Mouse (Mus musculus) neural tube, embryonic 12.5 days (tissue): ENCODE measurements around the gene Fbxo3. TPM values are rescaled to one million over a fixed set of nuclear protein-coding genes. Genes with fewer than 3 reads are reported as not detected.
"Not testable (repeated sequence)": the region's sequence is repeated elsewhere in the genome, so short reads cannot be mapped to it uniquely, and the experiment has no call there.

Experiments
- ATAC-seq: fragments of 200-750 bp; cut with Nextera tagmentation; 2 replicates; pipeline ENCODE4 v1.8.0; 2017; ENCODE audit warnings: low read depth, mild to moderate bottlenecking, moderate TSS enrichment, moderate library complexity; ENCODE audit not compliant: low FRiP score
- H3K27ac ChIP-seq: fragments of 300-500 bp; sonication (generic); 2 replicates; pipeline ENCODE4 v1.5.1; 2016
- H3K27me3 ChIP-seq: fragments of 300-500 bp; sonication (generic); replicated peaks from 2 replicates; pipeline ENCODE4 v1.6.1; 2016; ENCODE audit warnings: mild to moderate bottlenecking
- H3K36me3 ChIP-seq: fragments of 300-500 bp; sonication (generic); 2 replicates; pipeline ENCODE4 v1.6.1; 2016; ENCODE audit warnings: mild to moderate bottlenecking
- H3K4me1 ChIP-seq: fragments of 300-500 bp; sonication (generic); 2 replicates; pipeline ENCODE4 v1.6.1; 2016
- H3K4me2 ChIP-seq: fragments of 300-500 bp; sonication (generic); replicated peaks from 2 replicates; pipeline ENCODE4 v1.6.1; 2016; ENCODE audit warnings: mild to moderate bottlenecking
- H3K4me3 ChIP-seq: fragments of 300-500 bp; sonication (generic); 2 replicates; pipeline ENCODE4 v1.5.1; 2016
- H3K9ac ChIP-seq: fragments of 300-500 bp; sonication (generic); 2 replicates; pipeline ENCODE4 v1.6.1; 2016; ENCODE audit warnings: mild to moderate bottlenecking
- H3K9me3 ChIP-seq: fragments of 300-500 bp; sonication (generic); 2 replicates; pipeline ENCODE4 v1.6.1; 2016; ENCODE audit warnings: mild to moderate bottlenecking
- WGBS: fragments of 180-500 bp; shearing (Covaris S2); methylation state at CpG from one replicate; pipeline ENCODE4 v1.1.7; 2016; 5-methylcytosine and 5-hydroxymethylcytosine counted together
- polyA plus RNA-seq: library from polyadenylated mRNA; unstranded; fragments of >200 nt; fragmentation: Nextera tagmentation; extraction: Ambion mirVana; gene quantifications from 2 replicates; pipeline ENCODE4 v1.2.1, GENCODE M21; 2016

The Fbxo3 gene
- polyA plus RNA-seq, result 53.7 and 57.6 TPM in 2 replicates

GRCm38 (mm10) chr2:104027458-104028138 lies at the start of gene Fbxo3:
Gene Fbxo3 (plus strand): TSS chr2:104027721.
- WGBS, result 1% methylated on average over 44 of the region's 44 CpGs
- H3K27ac ChIP-seq, result 0 out of 2 replicates have a peak within 1 kb of the TSS, but pooled peaks have one; percentile 18
- peak within 1 kb of the TSS; percentile 71 for H3K4me3 ChIP-seq

GRCm38 (mm10) chr2:103982250-103982649 lies 45.3 kb upstream of the Fbxo3 start:
- peak; percentile 78 for ATAC-seq
- H3K4me2 ChIP-seq, result no peak overlapping the region
- 12% methylated on average over 5 of the region's 5 CpGs for WGBS

More at GRCm38 (mm10) chr2:104027458-104028138, at the start of gene Fbxo3:
- ATAC-seq, result peak; percentile 97
- Histone ChIP-seq H3K9ac (peak within 1 kb of the TSS; percentile 84), H3K36me3 (peaks cover 5% of the 10 kb centered on the region; the same call in 1 of the 2 replicates), H3K4me1 (peaks cover 14% of the 10 kb centered on the region), H3K9me3 (no peaks in the 10 kb centered on the region), H3K27me3 (no peaks in the 10 kb centered on the region), H3K4me2 (peak within 1 kb of the TSS; percentile 92)

GRCm38 (mm10) chr2:103983146-103983545 lies 44.4 kb upstream of the Fbxo3 start:
- WGBS, result 88% methylated on average over 10 of the region's 10 CpGs
- no peak overlapping the region for H3K27ac ChIP-seq
- no peaks in the 10 kb centered on the region for H3K36me3 ChIP-seq
- H3K4me1 ChIP-seq, result 0 out of 2 replicates have a peak, but pooled peaks cover under 1% of the 10 kb centered on the region
- no peak overlapping the region for H3K4me2 ChIP-seq
- no peaks in the 10 kb centered on the region for H3K27me3 ChIP-seq
- no peak overlapping the region for H3K9ac ChIP-seq
- ATAC-seq, result no peak
- no peaks in the 10 kb centered on the region for H3K9me3 ChIP-seq
- no peak overlapping the region for H3K4me3 ChIP-seq

More at GRCm38 (mm10) chr2:103982250-103982649, 45.3 kb upstream of the Fbxo3 start:
- Histone ChIP-seq H3K27ac (no peak overlapping the region), H3K9me3 (no peaks in the 10 kb centered on the region), H3K36me3 (no peaks in the 10 kb centered on the region), H3K27me3 (no peaks in the 10 kb centered on the region), H3K9ac (no peak overlapping the region), H3K4me1 (peaks cover 6% of the 10 kb centered on the region; the same call in 1 of the 2 replicates), H3K4me3 (no peak overlapping the region)

- H3K36me3 ChIP-seq, H3K9ac ChIP-seq, H3K4me2 ChIP-seq, H3K4me3 ChIP-seq, H3K27ac ChIP-seq, H3K9me3 ChIP-seq, H3K27me3 ChIP-seq, H3K4me1 ChIP-seq, ATAC-seq: not testable (repeated sequence)
- WGBS, result 84% methylated on average over 8 of the region's 8 CpGs
Measured at GRCm38 (mm10) chr2:103987595-103987994, 39.9 kb upstream of the Fbxo3 start.

- no peak overlapping the region for H3K27ac ChIP-seq
- peaks cover 5% of the 10 kb centered on the region; the same call in 1 of the 2 replicates for H3K4me1 ChIP-seq
- no peak overlapping the region for H3K4me2 ChIP-seq
- no peaks in the 10 kb centered on the region for H3K36me3 ChIP-seq
- H3K4me3 ChIP-seq, result no peak overlapping the region
- H3K9me3 ChIP-seq, result no peaks in the 10 kb centered on the region
- WGBS, result 88% methylated on average over 6 of the region's 6 CpGs
- no peak for ATAC-seq
- H3K9ac ChIP-seq, result no peak overlapping the region
- H3K27me3 ChIP-seq, result no peaks in the 10 kb centered on the region
Measured at GRCm38 (mm10) chr2:103989724-103990123, 37.8 kb upstream of the Fbxo3 start.

GRCm38 (mm10) chr2:103991303-103991702 lies 36.2 kb upstream of the Fbxo3 start:
- H3K4me1 ChIP-seq, result peaks cover 5% of the 10 kb centered on the region; the same call in 1 of the 2 replicates
- no peak overlapping the region for H3K9ac ChIP-seq
- no peaks in the 10 kb centered on the region for H3K9me3 ChIP-seq
- H3K27ac ChIP-seq, result no peak overlapping the region
- no peak overlapping the region for H3K4me2 ChIP-seq
- no peaks in the 10 kb centered on the region for H3K27me3 ChIP-seq
- H3K36me3 ChIP-seq, result no peaks in the 10 kb centered on the region
- no peak for ATAC-seq
- H3K4me3 ChIP-seq, result no peak overlapping the region

- Histone ChIP-seq H3K4me1 (peaks cover 5% of the 10 kb centered on the region; the same call in 1 of the 2 replicates), H3K27ac (no peak overlapping the region), H3K4me2 (peak overlapping the region; percentile 30; the same call in 1 of the 2 replicates), H3K27me3 (no peaks in the 10 kb centered on the region), H3K36me3 (no peaks in the 10 kb centered on the region), H3K9me3 (no peaks in the 10 kb centered on the region), H3K4me3 (no peak overlapping the region), H3K9ac (no peak overlapping the region)
- 74% methylated on average over 9 of the region's 9 CpGs for WGBS
- ATAC-seq, result no peak; the same call in 1 of the 2 replicates
Measured at GRCm38 (mm10) chr2:103992162-103992561, 35.4 kb upstream of the Fbxo3 start.

- H3K27ac ChIP-seq, result no peak overlapping the region
- H3K4me1 ChIP-seq, result peaks cover 5% of the 10 kb centered on the region; the same call in 1 of the 2 replicates
- ATAC-seq, result peak; percentile 53; the same call in 1 of the 2 replicates
- H3K9ac ChIP-seq, result no peak overlapping the region
- WGBS, result 23% methylated on average over 17 of the region's 17 CpGs
- no peak overlapping the region for H3K4me3 ChIP-seq
- no peaks in the 10 kb centered on the region for H3K27me3 ChIP-seq
- no peaks in the 10 kb centered on the region for H3K9me3 ChIP-seq
- peak overlapping the region; percentile 30 for H3K4me2 ChIP-seq
- H3K36me3 ChIP-seq, result no peaks in the 10 kb centered on the region
Measured at GRCm38 (mm10) chr2:103992618-103993332, 34.7 kb upstream of the Fbxo3 start.

GRCm38 (mm10) chr2:104001076-104001475 lies 26.4 kb upstream of the Fbxo3 start:
- H3K4me3 ChIP-seq, result no peak overlapping the region
- H3K4me2 ChIP-seq, result no peak overlapping the region
- 16% methylated on average over 2 of the region's 2 CpGs for WGBS

GRCm38 (mm10) chr2:104001861-104002260 lies 25.7 kb upstream of the Fbxo3 start:
- Histone ChIP-seq H3K4me1 (no peaks in the 10 kb centered on the region), H3K4me2 (no peak overlapping the region), H3K9ac (no peak overlapping the region), H3K9me3 (no peaks in the 10 kb centered on the region), H3K4me3 (no peak overlapping the region), H3K36me3 (no peaks in the 10 kb centered on the region), H3K27ac (no peak overlapping the region), H3K27me3 (no peaks in the 10 kb centered on the region)
- WGBS, result 86% methylated on average over 4 of the region's 4 CpGs
- ATAC-seq, result no peak

More at GRCm38 (mm10) chr2:104001076-104001475, 26.4 kb upstream of the Fbxo3 start:
- Histone ChIP-seq H3K9ac (no peak overlapping the region), H3K27me3 (no peaks in the 10 kb centered on the region), H3K4me1 (no peaks in the 10 kb centered on the region), H3K9me3 (no peaks in the 10 kb centered on the region), H3K27ac (no peak overlapping the region), H3K36me3 (no peaks in the 10 kb centered on the region)
- ATAC-seq, result no peak

GRCm38 (mm10) chr2:104002711-104003413 lies 24.7 kb upstream of the Fbxo3 start:
- H3K4me2 ChIP-seq, result no peak overlapping the region
- 35% methylated on average over 16 of the region's 16 CpGs for WGBS
- ATAC-seq, result peak; percentile 50; the same call in 1 of the 2 replicates

More at GRCm38 (mm10) chr2:104002711-104003413, 24.7 kb upstream of the Fbxo3 start:
- Histone ChIP-seq H3K36me3 (no peaks in the 10 kb centered on the region), H3K9ac (no peak overlapping the region), H3K4me3 (no peak overlapping the region), H3K4me1 (no peaks in the 10 kb centered on the region), H3K27ac (no peak overlapping the region), H3K9me3 (no peaks in the 10 kb centered on the region), H3K27me3 (no peaks in the 10 kb centered on the region)
